Mouse (Mus musculus) intestine, postnatal 0 days (tissue): Measurements from ENCODE around the gene Trim71. TPM values are rescaled to one million over a fixed set of nuclear protein-coding genes. Genes with fewer than 3 reads are reported as not detected.
A peak's percentile ranks its signal among the peaks of the same experiment; 100 is the strongest.

Source experiments
- ATAC-seq: fragments of 200-750 bp; cut with Nextera tagmentation; 2 replicates; pipeline ENCODE4 v1.8.0; 2017; ENCODE audit warnings: mild to moderate bottlenecking, moderate TSS enrichment, moderate library complexity
- H3K27ac ChIP-seq: fragments of 300-500 bp; sonication (generic); 2 replicates; pipeline ENCODE4 v1.5.1; 2014; ENCODE audit warnings: mild to moderate bottlenecking, low read depth, low read length, moderate library complexity
- H3K27me3 ChIP-seq: fragments of 300-500 bp; sonication (generic); replicated peaks from 2 replicates; pipeline ENCODE4 v1.6.1; 2014; ENCODE audit warnings: low read length, mixed read lengths; ENCODE audit not compliant: control insufficient read depth, insufficient read depth
- H3K36me3 ChIP-seq: fragments of 300-500 bp; sonication (generic); 2 replicates; pipeline ENCODE4 v1.6.1; 2014; ENCODE audit warnings: mild to moderate bottlenecking, moderate library complexity; ENCODE audit not compliant: control insufficient read depth, insufficient read depth
- H3K4me1 ChIP-seq: fragments of 300-500 bp; sonication (generic); replicated peaks from 2 replicates; pipeline ENCODE4 v1.6.1; 2014; ENCODE audit warnings: antibody characterized with exemption, low read length, mixed read lengths; ENCODE audit not compliant: control insufficient read depth, insufficient read depth
- H3K4me2 ChIP-seq: fragments of 300-500 bp; sonication (generic); replicated peaks from 2 replicates; pipeline ENCODE4 v1.6.1; 2014; ENCODE audit warnings: low read depth, mild to moderate bottlenecking, moderate library complexity
- H3K4me3 ChIP-seq: fragments of 300-500 bp; sonication (generic); 2 replicates; pipeline ENCODE4 v1.5.1; 2014; ENCODE audit warnings: low read depth, low read length
- H3K9ac ChIP-seq: fragments of 300-500 bp; sonication (generic); 2 replicates; pipeline ENCODE4 v1.6.1; 2014; ENCODE audit warnings: mild to moderate bottlenecking, low read depth, low read length
- H3K9me3 ChIP-seq: fragments of 300-500 bp; sonication (generic); 2 replicates; pipeline ENCODE4 v1.6.1; 2016; ENCODE audit warnings: mixed run types; ENCODE audit not compliant: control insufficient read depth
- CTCF ChIP-seq: sonication (generic); IDR thresholded peaks from 2 replicates; pipeline ENCODE4 v1.5.1; 2016; ENCODE audit warnings: low read depth, mild to moderate bottlenecking, control low read depth, antibody characterized with exemption, moderate library complexity
- WGBS: fragments of 180-500 bp; shearing (Covaris S2); extraction: QIAGEN DNeasy Blood & Tissue Kit; methylation state at CpG from one replicate; pipeline ENCODE4 v1.1.7; 2014; 5-methylcytosine and 5-hydroxymethylcytosine counted together
- polyA plus RNA-seq: library from polyadenylated mRNA; unstranded; fragments of >200 nt; fragmentation: Nextera tagmentation; extraction: Ambion mirVana; gene quantifications from 2 replicates; pipeline ENCODE4 v1.2.1, GENCODE M21; 2015

Gene Trim71
- polyA plus RNA-seq, 1 experiment from 2014 or later, result 1.5 TPM

DNA sequence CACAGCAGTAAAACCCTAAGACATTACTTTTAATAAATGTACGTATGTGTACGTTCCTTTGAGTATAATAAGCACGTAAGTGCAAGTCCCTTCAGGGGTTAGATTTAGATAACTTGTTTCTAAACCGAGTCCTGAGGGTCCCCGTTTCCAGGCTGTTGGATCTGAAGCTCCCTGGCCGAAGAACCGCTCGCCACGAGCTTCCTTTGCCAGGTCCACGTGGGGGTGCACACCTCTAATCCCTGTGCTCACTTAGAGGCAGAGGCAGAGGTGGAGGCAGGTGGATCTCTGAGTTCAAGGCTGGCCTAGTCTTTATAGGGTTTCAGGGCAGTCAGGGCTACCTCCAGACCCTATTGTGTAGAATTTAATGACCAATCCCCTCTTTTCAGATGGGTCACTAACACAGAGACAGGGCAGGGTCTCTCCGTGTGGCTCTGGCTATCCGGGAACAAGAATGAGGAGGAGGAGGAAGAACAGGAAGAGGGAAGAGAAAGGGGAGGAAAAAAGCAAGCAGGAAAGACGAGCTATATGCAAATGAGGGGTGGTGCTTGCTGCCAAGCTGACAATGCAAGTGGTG is 46.2 kb downstream of the Trim71 start:
- no peak overlapping the region for H3K9ac ChIP-seq
- WGBS, result 71% methylated on average over 13 of the region's 13 CpGs
- H3K4me3 ChIP-seq, result no peak overlapping the region
- peaks cover 12% of the 10 kb centered on the region for H3K36me3 ChIP-seq
- TF ChIP-seq CTCF, result no peak
- H3K4me2 ChIP-seq, result peak overlapping the region; percentile 13; the same call in 1 of the 2 replicates
- ATAC-seq, result no peak
- H3K4me1 ChIP-seq, result 0 out of 2 replicates have a peak, but pooled peaks cover 3% of the 10 kb centered on the region
- H3K27me3 ChIP-seq, result no peaks in the 10 kb centered on the region
- H3K9me3 ChIP-seq, result no peaks in the 10 kb centered on the region
- 0 out of 2 replicates have a peak overlapping the region, but pooled peaks have one; percentile 70 for H3K27ac ChIP-seq

DNA sequence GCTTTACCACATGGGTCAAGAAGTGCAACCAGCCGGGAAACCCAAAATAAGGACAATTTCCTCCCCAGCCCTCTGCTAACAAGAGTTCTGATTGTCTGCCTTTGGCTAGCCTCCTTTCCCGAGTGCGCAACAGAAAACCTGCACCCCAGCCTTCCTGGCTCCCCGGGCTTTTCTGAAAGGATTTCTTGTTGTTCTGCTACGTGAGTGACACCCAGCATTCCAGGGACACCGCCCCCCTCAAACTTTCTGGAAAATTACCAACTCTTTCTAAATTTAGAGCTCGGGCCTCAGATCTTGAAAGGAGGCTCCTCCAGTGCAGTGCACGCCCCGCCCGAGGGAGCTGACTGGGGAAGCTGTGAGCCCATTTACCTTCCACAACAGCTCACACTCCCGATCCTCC is 48.8 kb downstream of the Trim71 start, which contains the start of gene C130032M10Rik:
C130032M10Rik (plus strand) TSS at position 334 of the 400 bp plus-strand sequence.
- Histone ChIP-seq H3K9ac (no peak within 1 kb of the TSS), H3K4me3 (no peak within 1 kb of the TSS), H3K9me3 (peaks cover 3% of the 10 kb centered on the region; the same call in 1 of the 2 replicates), H3K36me3 (peaks cover 18% of the 10 kb centered on the region), H3K27me3 (no peaks in the 10 kb centered on the region), H3K27ac (no peak within 1 kb of the TSS), H3K4me1 (0 out of 2 replicates have a peak, but pooled peaks cover 3% of the 10 kb centered on the region), H3K4me2 (no peak within 1 kb of the TSS)
- ATAC-seq, result no peak
- 57% methylated on average over 11 of the region's 11 CpGs for WGBS
- TF ChIP-seq CTCF, result no peak

DNA sequence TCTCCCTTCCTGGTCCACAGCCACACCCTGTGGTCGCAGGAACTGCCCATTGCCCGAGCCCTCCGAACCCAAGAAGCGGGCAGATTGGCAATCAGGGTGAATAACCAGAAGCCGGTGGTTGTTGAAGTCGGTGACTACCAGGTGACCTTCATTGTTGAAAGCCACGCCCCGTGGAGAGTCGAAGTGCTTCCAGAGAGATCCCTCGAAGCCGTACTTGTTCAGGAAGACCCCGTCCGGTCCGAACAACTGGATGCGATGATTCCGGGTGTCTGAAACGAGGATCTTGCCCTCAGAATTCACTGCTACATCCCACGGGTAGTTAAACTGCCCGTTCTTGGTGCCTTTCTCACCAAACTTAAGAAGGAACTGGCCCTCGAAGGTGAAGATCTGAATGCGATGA is 51.3 kb downstream of the Trim71 start:
- Histone ChIP-seq H3K4me3 (no peak overlapping the region), H3K27ac (peak overlapping the region; percentile 46; the same call in 1 of the 2 replicates), H3K27me3 (no peaks in the 10 kb centered on the region), H3K9me3 (peaks cover 3% of the 10 kb centered on the region; the same call in 1 of the 2 replicates), H3K36me3 (peaks cover 18% of the 10 kb centered on the region), H3K9ac (no peak overlapping the region), H3K4me1 (0 out of 2 replicates have a peak, but pooled peaks cover 3% of the 10 kb centered on the region), H3K4me2 (no peak overlapping the region)
- WGBS, result 97% methylated on average over 21 of the region's 21 CpGs
- no peak for TF ChIP-seq CTCF
- no peak for ATAC-seq

DNA sequence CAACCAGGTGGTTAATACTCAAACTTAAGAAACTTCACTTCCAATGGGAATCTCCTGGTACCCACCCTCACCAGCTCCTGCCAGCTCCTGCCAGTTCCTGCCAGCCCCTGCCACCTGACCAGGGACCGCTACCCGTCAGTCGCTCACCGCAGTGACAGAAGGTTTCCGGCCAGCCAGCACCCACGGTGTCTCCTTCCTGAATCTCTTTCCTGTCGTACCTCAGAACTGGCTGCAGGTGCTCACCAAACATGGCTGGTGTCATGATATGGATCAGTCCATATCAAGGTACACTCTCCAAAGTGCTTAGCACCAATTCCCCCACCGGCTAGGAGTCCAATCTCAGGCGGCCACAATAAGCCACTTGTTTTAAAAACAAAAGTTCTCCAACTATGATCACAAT is 54.4 kb downstream of the Trim71 start:
- no peak overlapping the region for H3K9ac ChIP-seq
- TF ChIP-seq CTCF, result no peak
- no peak overlapping the region; the same call in 1 of the 2 replicates for H3K27ac ChIP-seq
- H3K9me3 ChIP-seq, result peaks cover 3% of the 10 kb centered on the region; the same call in 1 of the 2 replicates
- H3K36me3 ChIP-seq, result peaks cover 18% of the 10 kb centered on the region
- no peaks in the 10 kb centered on the region for H3K4me1 ChIP-seq
- ATAC-seq, result no peak
- H3K4me2 ChIP-seq, result no peak overlapping the region
- no peak overlapping the region for H3K4me3 ChIP-seq
- WGBS, result 95% methylated on average over 9 of the region's 9 CpGs
- no peaks in the 10 kb centered on the region for H3K27me3 ChIP-seq

DNA sequence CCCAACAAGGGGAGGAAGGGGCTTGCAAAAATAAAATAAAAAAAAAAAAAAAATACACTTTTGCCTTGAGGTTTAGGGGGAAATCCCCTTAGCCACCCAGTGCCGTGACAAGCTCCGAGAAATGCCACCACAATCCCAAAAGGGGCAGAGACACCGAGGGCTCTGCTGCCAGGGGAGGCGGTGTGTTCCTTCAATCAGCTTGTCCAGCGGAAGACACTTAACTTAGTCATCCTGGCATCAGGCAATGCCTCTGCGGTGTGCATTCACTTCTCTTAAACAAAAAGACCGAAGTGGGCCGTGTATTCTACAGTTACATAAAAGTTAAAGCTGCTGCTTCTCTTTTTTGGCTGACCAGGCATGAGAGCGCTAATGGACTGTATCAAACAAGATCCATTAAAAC is 56.7 kb downstream of the Trim71 start:
- Histone ChIP-seq H3K27ac (no peak overlapping the region), H3K27me3 (no peaks in the 10 kb centered on the region), H3K36me3 (peaks cover under 1% of the 10 kb centered on the region; the same call in 1 of the 2 replicates), H3K4me3 (no peak overlapping the region), H3K9me3 (peaks cover under 1% of the 10 kb centered on the region; the same call in 1 of the 2 replicates), H3K4me1 (0 out of 2 replicates have a peak, but pooled peaks cover 3% of the 10 kb centered on the region), H3K9ac (no peak overlapping the region), H3K4me2 (no peak overlapping the region)
- ATAC-seq, result no peak
- 82% methylated on average over 9 of the region's 9 CpGs for WGBS
- no peak for TF ChIP-seq CTCF

DNA sequence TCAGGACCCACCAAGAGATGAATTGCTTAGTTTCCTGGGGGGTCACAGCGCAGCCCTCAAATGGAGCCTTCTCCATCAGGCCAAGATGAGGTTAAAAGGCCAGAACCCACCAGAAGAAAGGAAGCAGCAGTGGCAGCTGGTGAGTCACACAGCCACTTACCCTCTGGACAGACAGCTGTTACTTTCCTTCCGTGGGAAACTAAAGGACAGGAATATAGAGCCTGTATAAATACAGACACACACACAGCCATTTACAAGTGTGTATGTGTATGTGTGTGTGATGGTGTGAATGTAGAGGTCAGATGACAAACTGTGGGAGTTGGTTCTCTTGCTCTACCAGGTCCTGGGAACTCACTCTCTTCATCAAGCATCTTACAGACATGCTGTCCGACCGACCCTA is 57.6 kb downstream of the Trim71 start:
- Histone ChIP-seq H3K4me3 (no peak overlapping the region), H3K9ac (no peak overlapping the region), H3K27me3 (no peaks in the 10 kb centered on the region), H3K9me3 (no peaks in the 10 kb centered on the region), H3K4me2 (no peak overlapping the region), H3K27ac (no peak overlapping the region), H3K4me1 (0 out of 2 replicates have a peak, but pooled peaks cover 3% of the 10 kb centered on the region), H3K36me3 (no peaks in the 10 kb centered on the region)
- WGBS, result 57% methylated on average over 4 of the region's 4 CpGs
- TF ChIP-seq CTCF, result no peak
- no peak for ATAC-seq
